Mouse (Mus musculus) spleen, postnatal 14 days (tissue): ENCODE measurements at regions not wholly inside any gene's neighbourhood (a gene's known extent, or its start where the extent isn't known, plus 50 kb on each side); places are given as distances from the start of the nearest gene placed in this dataset.

Experiments
- DNase-seq, 2 experiments: peaks; one replicate each; pipeline ENCODE4 v3.0.0; 2021 to 2022; ENCODE audit warnings: low spot score in 2 of 2

DNA sequence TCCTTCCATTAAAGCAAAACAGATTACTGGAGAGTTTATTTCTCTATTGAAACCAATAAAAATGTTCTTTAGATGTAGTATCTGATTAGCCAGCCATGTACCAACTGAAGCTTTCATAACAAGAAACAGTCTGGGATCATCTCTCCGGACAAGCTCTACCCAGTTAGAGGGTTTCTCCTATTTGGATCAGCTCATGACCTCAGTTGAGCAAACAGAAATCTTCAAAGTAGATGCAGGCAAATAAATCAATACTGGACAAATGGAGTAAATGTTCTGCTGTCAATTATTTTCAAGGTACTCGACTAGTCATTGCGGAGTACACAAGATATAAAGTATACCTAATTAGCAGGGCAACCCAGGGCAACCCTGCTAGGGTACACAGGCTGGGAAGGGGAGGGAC, 67.4 kb downstream of the Avpr1a start:
- no peak for DNase-seq

GRCm38 (mm10) chr10:122519274-122519790, 71.0 kb downstream of the Avpr1a start:
- no peak for DNase-seq

DNA sequence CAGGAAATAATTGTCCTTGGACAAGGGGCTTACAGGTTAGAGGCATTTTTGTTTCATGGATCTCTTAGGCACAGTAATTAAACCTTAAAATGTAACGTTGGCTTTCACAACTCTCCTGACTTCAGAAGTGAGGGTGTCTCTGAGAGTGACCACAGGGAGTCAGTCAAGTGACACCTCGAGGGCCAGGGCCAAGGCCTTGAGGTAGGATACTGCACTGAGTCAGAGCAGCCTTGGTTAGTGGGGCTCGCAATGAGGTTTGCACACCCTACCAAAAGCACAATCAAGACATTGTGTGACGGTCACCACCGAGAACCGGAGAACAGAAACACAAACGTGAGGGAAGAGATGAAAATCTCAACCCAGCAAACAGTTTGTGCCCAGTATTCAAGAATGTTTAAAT, 71.7 kb downstream of the Avpr1a start:
- DNase-seq = no peak

DNA sequence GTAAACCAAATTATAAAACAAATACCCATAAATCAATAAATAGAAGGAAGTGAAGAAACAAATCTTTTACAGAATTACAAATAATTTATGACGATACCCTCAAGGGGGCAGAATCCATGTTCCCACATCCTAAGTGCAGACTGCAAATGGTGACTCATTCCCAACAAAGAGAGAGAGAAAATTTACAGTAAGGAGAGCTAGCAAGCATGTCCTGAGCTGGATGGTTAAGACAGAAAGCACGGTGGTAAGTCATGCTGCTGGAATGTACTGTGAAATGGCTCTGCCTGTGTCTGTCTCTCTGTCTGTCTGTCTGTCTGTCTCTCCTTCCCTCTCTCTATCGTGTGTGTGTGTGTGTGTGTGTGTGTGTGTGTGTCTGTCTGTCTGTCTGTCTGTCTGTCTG, 74.3 kb downstream of the Avpr1a start:
- no peak for DNase-seq

DNA sequence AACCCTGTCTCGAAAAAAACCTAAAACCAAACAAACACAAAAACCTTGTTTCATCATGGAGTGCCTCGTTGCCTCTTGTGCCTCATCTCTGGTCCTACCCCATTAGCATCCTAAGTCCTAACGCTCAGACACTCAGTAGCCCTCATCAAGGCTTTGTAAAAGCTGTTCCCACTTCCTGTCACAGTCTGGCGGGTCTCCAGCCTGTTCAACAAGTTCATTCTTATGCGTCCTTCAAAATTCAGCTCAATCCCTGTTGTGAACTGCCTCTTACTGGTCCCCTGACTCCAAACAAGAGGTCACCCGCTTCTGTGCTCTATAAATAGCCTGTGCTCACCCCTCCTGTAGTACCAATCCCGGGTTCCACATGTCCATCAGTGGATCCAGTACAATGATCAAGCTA, 77.1 kb downstream of the Avpr1a start:
- DNase-seq = no peak

GRCm38 (mm10) chr10:122525807-122526206, 77.5 kb downstream of the Avpr1a start:
- DNase-seq = no peak

DNA sequence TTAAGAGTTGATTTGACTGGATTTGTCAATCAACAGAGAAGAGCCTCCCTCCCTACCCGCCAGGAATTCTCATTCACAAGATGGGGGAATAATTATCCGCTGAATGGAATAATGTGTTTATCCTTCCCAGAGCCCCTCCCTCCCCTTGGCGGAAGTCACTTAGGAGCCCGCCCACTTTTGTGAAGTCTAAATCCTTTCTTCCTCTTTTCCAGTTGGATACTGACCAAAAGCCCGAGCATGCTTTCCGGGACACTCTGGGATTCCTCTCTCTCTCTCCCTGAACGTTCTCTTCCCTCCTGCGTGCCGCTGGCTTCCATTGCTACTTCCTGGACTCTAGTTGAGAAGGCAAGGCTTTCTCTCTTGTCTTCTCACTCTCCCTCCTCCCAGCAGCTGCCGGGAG, 79.9 kb downstream of the Avpr1a start:
- DNase-seq = no peak

DNA sequence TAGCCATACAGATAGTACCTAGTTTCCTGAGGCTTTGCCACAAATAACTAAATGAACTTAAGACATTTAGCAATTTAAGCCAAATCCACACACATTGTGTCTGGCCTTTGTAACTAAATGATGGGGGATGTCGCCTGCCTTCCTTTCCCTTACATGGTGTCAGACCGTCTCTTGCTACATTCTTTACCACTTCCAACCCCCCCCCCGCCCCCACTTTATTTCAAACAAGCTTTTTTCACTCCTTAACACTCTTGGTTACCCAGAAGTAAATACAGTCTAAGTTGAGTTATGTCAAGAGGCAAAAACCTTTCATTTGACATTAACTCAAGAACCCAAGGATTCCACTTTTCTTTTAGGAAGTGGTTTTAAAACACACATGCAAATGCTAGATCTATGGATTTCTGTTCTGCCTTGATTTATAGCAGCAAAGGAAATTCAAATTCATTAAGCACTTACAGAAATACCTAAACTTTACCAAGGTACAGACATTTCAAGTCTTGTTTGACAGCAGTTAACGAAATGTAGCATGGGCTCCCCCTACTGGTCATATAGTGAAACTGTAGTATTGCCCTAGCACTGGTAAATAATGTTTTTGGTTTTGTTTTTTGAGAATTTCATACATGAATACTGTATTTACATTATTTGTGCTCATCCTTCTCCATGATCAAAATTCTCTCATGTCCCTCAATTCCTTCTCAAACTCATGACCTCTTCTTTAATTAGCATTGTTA, 80.8 kb downstream of the Avpr1a start:
- DNase-seq = no peak

- no peak for DNase-seq
These were observed 86.4 kb downstream of the Avpr1a start for GRCm38 (mm10) chr10:122534714-122535113.

GRCm38 (mm10) chr10:122535137-122535536, 86.8 kb downstream of the Avpr1a start:
- no peak for DNase-seq

DNA sequence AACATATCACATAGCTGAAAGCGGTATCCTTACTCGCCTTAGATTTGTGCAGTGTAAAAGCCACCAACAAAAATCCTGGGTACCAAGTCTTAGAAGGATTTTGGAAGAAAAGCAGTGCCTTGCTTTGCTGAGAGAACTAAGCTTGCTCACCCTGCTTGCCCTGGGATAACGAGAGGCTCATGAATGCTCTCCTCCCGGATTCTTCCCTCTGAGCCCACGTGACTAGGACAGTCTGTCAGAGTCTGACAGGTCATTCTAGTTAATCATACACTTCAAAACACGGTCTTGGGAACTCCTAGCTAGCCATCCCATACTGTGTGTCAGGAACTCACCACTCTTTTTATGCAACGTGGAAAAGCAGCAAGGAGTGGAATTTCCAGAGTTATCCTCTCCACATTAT, 91.4 kb downstream of the Avpr1a start:
- no peak for DNase-seq

DNA sequence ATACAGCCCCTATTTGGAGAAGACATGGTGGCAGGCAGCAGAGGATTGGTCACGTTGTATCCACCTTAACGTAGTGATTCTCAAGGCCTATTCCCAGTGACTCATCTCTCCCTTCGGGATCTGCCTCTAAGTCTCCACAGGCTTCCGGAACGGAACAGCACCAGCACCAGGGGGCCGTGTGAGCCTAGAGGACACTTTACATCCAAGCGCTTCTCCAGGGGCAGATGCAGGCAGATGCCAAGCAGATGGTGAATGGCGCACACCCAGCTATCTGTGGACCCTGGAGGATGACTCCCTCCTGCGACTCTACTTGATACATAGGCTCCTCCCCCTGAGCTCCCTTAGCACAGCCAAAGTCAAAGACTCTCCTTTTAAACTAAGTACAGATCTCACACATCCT, 94.3 kb downstream of the Avpr1a start:
- DNase-seq = no peak

DNA sequence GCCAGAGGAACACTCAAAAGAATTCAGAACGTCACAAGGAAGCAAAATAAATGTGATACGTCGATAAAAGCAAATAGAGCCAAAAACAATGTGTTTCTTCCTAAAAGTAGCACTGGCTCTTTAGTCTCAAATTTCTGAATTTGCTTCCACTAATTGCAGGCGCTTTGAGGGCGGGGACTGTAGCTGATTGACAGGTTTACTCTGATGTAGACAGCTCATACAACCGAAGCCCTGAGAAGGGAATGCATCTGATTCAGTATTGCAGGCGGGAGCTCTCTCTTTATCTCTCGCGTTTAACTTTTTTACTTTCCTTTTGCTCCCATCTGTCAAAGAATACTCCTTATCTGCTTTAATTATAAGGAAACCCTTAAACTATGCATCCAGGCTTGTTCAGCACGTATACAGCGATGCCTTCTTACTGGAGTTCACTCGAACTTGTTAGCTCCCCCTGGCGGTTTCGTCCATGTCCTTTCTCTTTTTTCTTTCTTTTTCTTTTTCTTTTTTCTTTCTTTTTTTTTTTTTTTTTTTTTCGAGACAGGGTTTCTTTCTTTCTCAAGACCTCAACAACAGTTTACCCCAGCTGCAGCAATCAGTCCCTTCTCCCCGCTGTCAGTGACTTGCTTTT, 95.9 kb downstream of the Avpr1a start:
- DNase-seq = peak in 1 of 2 experiments; percentile 34

GRCm38 (mm10) chr10:122545029-122545428, 96.7 kb downstream of the Avpr1a start:
- no peak for DNase-seq

GRCm38 (mm10) chr10:122551586-122551985, 103.3 kb downstream of the Avpr1a start:
- no peak for DNase-seq

DNA sequence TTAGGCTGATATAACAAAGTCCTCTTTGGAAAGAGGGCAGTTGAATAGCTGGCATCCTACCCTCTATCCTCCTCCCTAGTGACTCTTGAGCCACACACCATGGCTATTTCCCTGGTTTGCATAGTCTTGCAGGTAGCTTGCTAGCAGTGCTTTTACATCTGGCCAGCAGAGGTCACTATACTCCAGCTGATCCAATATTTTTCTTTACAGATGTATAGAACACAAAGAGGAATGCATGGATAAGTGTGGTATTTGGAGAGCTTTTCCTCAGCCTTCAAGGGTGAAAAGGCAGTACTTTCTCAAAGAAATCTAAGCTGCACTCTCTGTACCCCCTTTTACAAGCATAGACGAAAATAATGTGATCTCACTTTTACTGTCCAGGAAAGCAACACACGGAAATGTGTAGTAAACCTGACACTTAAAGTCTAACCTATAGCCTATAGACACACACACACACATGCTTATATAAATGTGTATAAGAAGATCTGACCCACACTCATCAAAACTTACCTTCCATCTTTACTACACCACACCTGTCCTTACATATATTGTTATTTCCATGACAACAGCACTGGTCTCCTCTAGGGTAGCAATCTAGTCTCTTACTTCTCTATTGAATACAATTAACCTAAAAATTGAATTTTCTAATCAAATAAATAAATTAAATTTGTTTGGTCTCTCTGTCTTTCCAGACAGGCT, 105.0 kb downstream of the Avpr1a start:
- no peak for DNase-seq

GRCm38 (mm10) chr10:122553851-122554250, 105.6 kb downstream of the Avpr1a start:
- no peak for DNase-seq

DNA sequence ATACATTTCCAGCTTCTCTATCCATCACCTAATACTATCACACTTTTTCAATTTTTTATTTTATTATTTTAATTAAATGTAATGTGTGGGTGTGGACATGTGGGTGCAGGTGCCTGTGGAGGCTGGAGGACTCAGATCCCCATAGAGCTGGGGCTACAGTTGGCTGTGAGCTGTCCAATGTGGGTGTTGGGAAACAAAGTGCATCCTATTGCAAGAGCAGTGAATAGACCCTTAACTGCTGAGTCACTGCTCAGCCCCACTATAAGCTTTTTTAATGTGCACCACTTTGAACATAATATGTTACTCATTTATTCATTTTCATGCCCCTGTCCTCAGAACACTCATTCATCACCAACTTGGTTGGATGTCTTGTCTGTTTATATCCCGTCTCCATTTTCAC, 110.4 kb downstream of the Avpr1a start:
- DNase-seq = no peak

GRCm38 (mm10) chr10:122560001-122560695, 111.8 kb downstream of the Avpr1a start:
- no peak for DNase-seq

- DNase-seq = no peak
These were observed 113.6 kb downstream of the Avpr1a start for GRCm38 (mm10) chr10:122561924-122562323.

- no peak for DNase-seq
These were observed 114.2 kb downstream of the Avpr1a start for GRCm38 (mm10) chr10:122562542-122562941.

- no peak for DNase-seq
These were observed 114.6 kb upstream of the Ppm1h start for GRCm38 (mm10) chr10:122563973-122564372.
